Mouse (Mus musculus): ENCODE results near the gene Mapk3. TPM values are rescaled to one million over a fixed set of nuclear protein-coding genes. Genes with fewer than 3 reads are reported as not detected.
"Not testable (repeated sequence)": the region's sequence is repeated elsewhere in the genome, so short reads cannot be mapped to it uniquely, and the experiment has no call there.

Mapk3 gene
- polyA plus RNA-seq, 1 experiment from 2014 or later = 63.6 TPM

GRCm38 (mm10) chr7:126777476-126777875 is 18.1 kb downstream of the Mapk3 start:
- no peak for ATAC-seq (ENCODE audit: low FRiP score)
- no peaks in the 10 kb centered on the region for H3K27me3 ChIP-seq
- H3K27ac ChIP-seq = peak overlapping the region; percentile 88
- peak overlapping the region; percentile 95 for H3K4me2 ChIP-seq (replicated peaks)
- H3K9ac ChIP-seq = peak overlapping the region; percentile 93
- no peaks in the 10 kb centered on the region for H3K9me3 ChIP-seq (replicated peaks)
- WGBS = 40% methylated on average over 10 of the region's 10 CpGs
- H3K4me1 ChIP-seq = peaks cover 45% of the 10 kb centered on the region
- H3K36me3 ChIP-seq = peaks cover 9% of the 10 kb centered on the region; the same call in 1 of the 2 replicates
- H3K4me3 ChIP-seq = peak overlapping the region; percentile 82

GRCm38 (mm10) chr7:126778147-126778546 is 18.7 kb downstream of the Mapk3 start:
- Histone ChIP-seq H3K4me2 (replicated peaks) (peak overlapping the region; percentile 95), H3K4me1 (peaks cover 45% of the 10 kb centered on the region), H3K4me3 (no peak overlapping the region), H3K27ac (no peak overlapping the region), H3K9me3 (replicated peaks) (no peaks in the 10 kb centered on the region), H3K27me3 (no peaks in the 10 kb centered on the region), H3K36me3 (peaks cover 10% of the 10 kb centered on the region; the same call in 1 of the 2 replicates), H3K9ac (peak overlapping the region; percentile 93; the same call in 1 of the 2 replicates)
- WGBS = 77% methylated on average over 3 of the region's 3 CpGs
- ATAC-seq (ENCODE audit: low FRiP score) = no peak

GRCm38 (mm10) chr7:126779101-126779500 is 19.7 kb downstream of the Mapk3 start:
- Histone ChIP-seq H3K36me3 (peaks cover 11% of the 10 kb centered on the region), H3K4me1 (peaks cover 45% of the 10 kb centered on the region), H3K4me2 (replicated peaks) (peak overlapping the region; percentile 82; the same call in 1 of the 2 replicates)
- H3K27me3 ChIP-seq; H3K27ac ChIP-seq; H3K4me3 ChIP-seq; H3K9ac ChIP-seq; H3K9me3 ChIP-seq (replicated peaks); ATAC-seq (ENCODE audit: low FRiP score): not testable (repeated sequence)
- 92% methylated on average over 7 of the region's 7 CpGs for WGBS

GRCm38 (mm10) chr7:126779983-126780970 is 20.9 kb downstream of the Mapk3 start:
- Histone ChIP-seq H3K4me2 (replicated peaks) (peak overlapping the region; percentile 82), H3K9ac (peak overlapping the region; percentile 55), H3K27ac (peak overlapping the region; percentile 83), H3K9me3 (replicated peaks) (no peaks in the 10 kb centered on the region), H3K36me3 (peaks cover 23% of the 10 kb centered on the region), H3K27me3 (no peaks in the 10 kb centered on the region), H3K4me1 (peaks cover 45% of the 10 kb centered on the region), H3K4me3 (peak overlapping the region; percentile 37)
- under 1% methylated on average over 21 of the region's 21 CpGs for WGBS
- ATAC-seq (ENCODE audit: low FRiP score) = peak; percentile 74

- Histone ChIP-seq H3K4me2 (replicated peaks) (peak within 1 kb of the TSS; percentile 82), H3K27ac (peak within 1 kb of the TSS; percentile 83), H3K9me3 (replicated peaks) (no peaks in the 10 kb centered on the region), H3K4me3 (peak within 1 kb of the TSS; percentile 37), H3K9ac (peak within 1 kb of the TSS; percentile 55), H3K36me3 (peaks cover 31% of the 10 kb centered on the region), H3K27me3 (no peaks in the 10 kb centered on the region), H3K4me1 (peaks cover 39% of the 10 kb centered on the region)
- ATAC-seq (ENCODE audit: low FRiP score) = peak; percentile 38
- WGBS = 7% methylated on average over 22 of the region's 22 CpGs
Measured at GRCm38 (mm10) chr7:126780971-126781635, 21.7 kb downstream of the Mapk3 start, which contains the start of gene Tbx6. Gene Tbx6, plus strand, starts transcription at chr7:126781483.

GRCm38 (mm10) chr7:126781661-126782370 is 22.4 kb downstream of the Mapk3 start:
- Histone ChIP-seq H3K9ac (0 out of 2 replicates have a peak overlapping the region, but pooled peaks have one; percentile 55), H3K27me3 (no peaks in the 10 kb centered on the region), H3K36me3 (peaks cover 38% of the 10 kb centered on the region), H3K4me3 (peak overlapping the region; percentile 37; the same call in 1 of the 2 replicates), H3K4me1 (peaks cover 36% of the 10 kb centered on the region), H3K27ac (peak overlapping the region; percentile 83; the same call in 1 of the 2 replicates), H3K9me3 (replicated peaks) (no peaks in the 10 kb centered on the region), H3K4me2 (replicated peaks) (peak overlapping the region; percentile 82)
- ATAC-seq (ENCODE audit: low FRiP score) = no peak
- 39% methylated on average over 11 of the region's 11 CpGs for WGBS

- 84% methylated on average over 13 of the region's 13 CpGs for WGBS
- Histone ChIP-seq H3K27me3 (no peaks in the 10 kb centered on the region), H3K4me2 (replicated peaks) (no peak overlapping the region), H3K36me3 (peaks cover 47% of the 10 kb centered on the region), H3K9ac (no peak overlapping the region; the same call in 1 of the 2 replicates), H3K9me3 (replicated peaks) (no peaks in the 10 kb centered on the region), H3K4me1 (peaks cover 30% of the 10 kb centered on the region), H3K27ac (0 out of 2 replicates have a peak overlapping the region, but pooled peaks have one; percentile 17), H3K4me3 (no peak overlapping the region)
- ATAC-seq (ENCODE audit: low FRiP score) = no peak
Measured at GRCm38 (mm10) chr7:126782693-126783092, 23.3 kb downstream of the Mapk3 start.

- no peak overlapping the region for H3K27ac ChIP-seq
- no peak overlapping the region for H3K4me3 ChIP-seq
- H3K9ac ChIP-seq = no peak overlapping the region
- H3K27me3 ChIP-seq = no peaks in the 10 kb centered on the region
- peaks cover 61% of the 10 kb centered on the region for H3K36me3 ChIP-seq
- no peaks in the 10 kb centered on the region for H3K9me3 ChIP-seq (replicated peaks)
- no peak overlapping the region for H3K4me2 ChIP-seq (replicated peaks)
- 91% methylated on average over 7 of the region's 7 CpGs for WGBS
- no peak for ATAC-seq (ENCODE audit: low FRiP score)
- H3K4me1 ChIP-seq = peaks cover 19% of the 10 kb centered on the region
Measured at GRCm38 (mm10) chr7:126784469-126784868, 25.1 kb downstream of the Mapk3 start.

- Histone ChIP-seq H3K27me3 (no peaks in the 10 kb centered on the region), H3K36me3 (peaks cover 67% of the 10 kb centered on the region), H3K27ac (no peak overlapping the region), H3K9ac (no peak overlapping the region), H3K9me3 (replicated peaks) (no peaks in the 10 kb centered on the region), H3K4me3 (no peak overlapping the region), H3K4me1 (peaks cover 13% of the 10 kb centered on the region), H3K4me2 (replicated peaks) (no peak overlapping the region)
- no peak for ATAC-seq (ENCODE audit: low FRiP score)
- WGBS = 91% methylated on average over 4 of the region's 4 CpGs
Measured at GRCm38 (mm10) chr7:126785056-126785455, 25.7 kb downstream of the Mapk3 start.

- H3K4me1 ChIP-seq = peaks cover 14% of the 10 kb centered on the region
- H3K36me3 ChIP-seq = peaks cover 74% of the 10 kb centered on the region
- H3K9ac ChIP-seq = no peak overlapping the region
- H3K27me3 ChIP-seq = no peaks in the 10 kb centered on the region
- H3K9me3 ChIP-seq (replicated peaks) = no peaks in the 10 kb centered on the region
- H3K27ac ChIP-seq = no peak overlapping the region
- no peak overlapping the region for H3K4me3 ChIP-seq
- WGBS = 91% methylated on average over 14 of the region's 14 CpGs
- H3K4me2 ChIP-seq (replicated peaks) = no peak overlapping the region
- no peak for ATAC-seq (ENCODE audit: low FRiP score)
Measured at GRCm38 (mm10) chr7:126786142-126786541, 26.7 kb downstream of the Mapk3 start.

GRCm38 (mm10) chr7:126789141-126789540 is 29.7 kb downstream of the Mapk3 start:
- H3K36me3 ChIP-seq = peaks cover 66% of the 10 kb centered on the region
- H3K9me3 ChIP-seq (replicated peaks) = no peaks in the 10 kb centered on the region
- H3K9ac ChIP-seq = 0 out of 2 replicates have a peak overlapping the region, but pooled peaks have one; percentile 4
- H3K4me2 ChIP-seq (replicated peaks) = no peak overlapping the region
- no peak for ATAC-seq (ENCODE audit: low FRiP score)
- H3K4me1 ChIP-seq = peaks cover 19% of the 10 kb centered on the region
- no peak overlapping the region for H3K4me3 ChIP-seq
- 95% methylated on average over 4 of the region's 4 CpGs for WGBS
- H3K27me3 ChIP-seq = no peaks in the 10 kb centered on the region
- H3K27ac ChIP-seq = no peak overlapping the region

All from hindbrain, embryonic 12.5 days (tissue).